Mouse (Mus musculus): Measurements from ENCODE around the gene Slfn14. TPM values are rescaled to one million over a fixed set of nuclear protein-coding genes. Genes with fewer than 3 reads are reported as not detected.
"Not testable (repeated sequence)": the region's sequence is repeated elsewhere in the genome, so short reads cannot be mapped to it uniquely, and the experiment has no call there.

Slfn14 gene
- total RNA-seq, 2 experiments from 2014 or later: not detected

DNA sequence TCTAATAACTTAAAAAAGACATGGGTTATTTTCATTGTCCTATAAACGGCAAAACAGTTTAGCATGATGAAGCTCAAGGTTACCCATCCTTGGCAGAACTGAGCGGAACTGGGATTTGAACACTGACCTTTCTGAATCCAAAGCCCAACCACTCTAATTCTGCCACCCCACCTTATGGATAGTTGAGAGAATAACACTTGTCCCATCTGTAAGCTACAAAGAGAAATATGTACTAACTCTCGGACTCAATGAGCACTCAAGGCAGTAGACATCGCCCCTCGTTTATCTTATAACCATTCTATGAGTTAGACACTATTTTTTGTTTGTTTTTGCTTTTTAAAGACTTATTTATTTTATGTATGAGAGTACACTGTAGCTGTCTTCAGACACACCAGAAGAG is 2.5 kb upstream of the Slfn14 start:
- DNase-seq (ENCODE audit: extremely low spot score in 1 of 2, low spot score in 1 of 2): no peak

DNA sequence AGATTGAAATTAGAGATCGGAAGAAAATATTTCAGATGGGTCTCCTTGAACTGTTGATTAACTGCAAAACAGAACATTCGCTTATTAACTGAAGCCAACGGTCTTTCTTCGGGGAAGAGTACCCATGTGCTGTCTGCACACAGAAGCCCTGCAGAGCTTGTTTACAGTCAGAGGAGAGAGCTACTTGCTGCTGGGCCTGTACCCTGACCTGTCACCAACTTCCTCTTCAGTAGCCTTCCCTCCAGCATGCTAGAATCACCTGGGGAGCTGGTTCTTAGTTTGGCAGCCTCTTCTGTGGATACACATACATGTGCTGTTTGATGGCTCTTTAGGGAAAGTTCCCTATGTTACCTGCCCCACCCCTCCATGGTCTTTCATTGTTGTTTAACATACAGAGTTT is 899 bp downstream of the Slfn14 start:
- DNase-seq (ENCODE audit: extremely low spot score in 1 of 2, low spot score in 1 of 2): no peak

DNA sequence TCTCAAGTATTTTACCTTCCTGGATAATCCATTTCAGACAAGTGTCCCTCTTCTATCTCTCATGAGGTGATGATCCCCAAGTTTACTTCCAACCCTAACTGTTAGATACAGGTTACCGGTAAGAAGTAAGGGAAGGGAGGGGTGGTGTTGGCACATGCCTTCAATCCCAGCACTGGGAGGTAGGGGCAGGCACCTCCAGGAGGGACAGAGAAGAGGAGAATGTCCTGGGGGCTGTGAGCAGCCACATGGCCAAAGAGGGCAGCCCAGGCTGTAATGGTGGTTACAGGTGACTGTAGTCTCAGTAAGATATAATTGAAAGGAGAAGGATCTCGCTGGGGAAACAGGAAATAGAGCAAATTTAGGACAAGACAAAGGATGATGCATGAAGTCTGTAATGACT is 4.4 kb downstream of the Slfn14 start:
- DNase-seq (ENCODE audit: extremely low spot score in 1 of 2, low spot score in 1 of 2): no peak

DNA sequence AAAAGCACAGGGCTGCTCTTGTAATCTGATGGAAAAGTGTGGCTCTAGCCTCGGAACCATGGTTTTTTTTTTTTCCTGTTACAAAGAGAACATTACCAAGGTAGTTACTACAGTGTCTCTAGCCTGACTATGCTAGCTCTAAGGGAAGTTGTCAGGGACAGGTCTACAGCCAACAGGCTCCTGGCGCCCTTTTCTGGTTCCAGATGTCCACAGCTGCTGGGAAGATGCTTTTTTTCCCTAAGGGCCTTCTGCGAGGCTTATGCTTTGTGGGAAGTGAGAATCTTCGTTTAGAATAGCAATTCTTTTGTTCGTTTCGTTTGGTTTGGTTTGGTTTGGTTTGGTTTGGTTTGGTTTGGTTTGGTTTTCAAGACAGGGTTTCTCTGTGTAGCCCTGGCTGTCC is 6.8 kb downstream of the Slfn14 start:
- DNase-seq (ENCODE audit: extremely low spot score in 1 of 2, low spot score in 1 of 2): no peak

DNA sequence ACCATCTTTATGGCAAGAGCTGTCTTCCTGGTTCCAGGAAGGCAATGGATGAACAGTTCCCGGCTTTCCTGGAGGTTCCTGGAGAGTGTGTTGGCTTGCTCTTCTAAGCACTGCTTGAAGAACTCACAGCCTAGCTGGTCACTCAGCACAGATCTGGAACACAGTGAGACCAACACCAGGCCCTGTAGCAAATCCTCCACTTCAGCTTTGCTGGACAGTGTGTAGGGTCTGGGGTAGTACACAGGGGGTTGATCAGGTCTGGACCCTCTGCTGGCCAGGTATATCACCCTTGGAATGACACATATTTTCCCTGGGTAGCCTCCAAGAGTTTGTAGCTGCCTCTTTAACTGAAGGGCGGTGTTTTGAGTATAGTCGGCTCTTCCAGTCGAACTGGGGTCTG is 7.5 kb downstream of the Slfn14 start:
- DNase-seq (ENCODE audit: extremely low spot score in 1 of 2, low spot score in 1 of 2): no peak

DNA sequence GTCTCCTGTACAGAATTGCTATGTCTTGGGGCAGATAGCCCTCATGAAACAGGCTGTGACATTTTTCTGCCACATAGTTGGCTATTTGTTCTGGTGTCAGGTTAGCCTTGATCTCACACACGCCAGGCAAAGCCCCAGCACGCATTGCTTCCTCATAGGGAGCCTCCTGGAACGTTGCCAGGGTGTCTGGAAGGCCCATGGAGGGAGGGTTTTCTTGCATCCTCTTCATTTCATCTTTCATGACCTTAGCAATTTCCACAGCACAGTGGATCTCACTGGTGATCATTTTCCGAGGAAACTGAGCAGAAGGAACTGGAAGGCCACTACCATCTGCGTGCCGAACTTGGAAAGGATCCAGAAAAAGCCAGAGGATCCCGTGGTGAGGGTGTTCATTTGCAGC is 10.3 kb downstream of the Slfn14 start:
- no peak for DNase-seq (ENCODE audit: extremely low spot score in 1 of 2, low spot score in 1 of 2)

DNA sequence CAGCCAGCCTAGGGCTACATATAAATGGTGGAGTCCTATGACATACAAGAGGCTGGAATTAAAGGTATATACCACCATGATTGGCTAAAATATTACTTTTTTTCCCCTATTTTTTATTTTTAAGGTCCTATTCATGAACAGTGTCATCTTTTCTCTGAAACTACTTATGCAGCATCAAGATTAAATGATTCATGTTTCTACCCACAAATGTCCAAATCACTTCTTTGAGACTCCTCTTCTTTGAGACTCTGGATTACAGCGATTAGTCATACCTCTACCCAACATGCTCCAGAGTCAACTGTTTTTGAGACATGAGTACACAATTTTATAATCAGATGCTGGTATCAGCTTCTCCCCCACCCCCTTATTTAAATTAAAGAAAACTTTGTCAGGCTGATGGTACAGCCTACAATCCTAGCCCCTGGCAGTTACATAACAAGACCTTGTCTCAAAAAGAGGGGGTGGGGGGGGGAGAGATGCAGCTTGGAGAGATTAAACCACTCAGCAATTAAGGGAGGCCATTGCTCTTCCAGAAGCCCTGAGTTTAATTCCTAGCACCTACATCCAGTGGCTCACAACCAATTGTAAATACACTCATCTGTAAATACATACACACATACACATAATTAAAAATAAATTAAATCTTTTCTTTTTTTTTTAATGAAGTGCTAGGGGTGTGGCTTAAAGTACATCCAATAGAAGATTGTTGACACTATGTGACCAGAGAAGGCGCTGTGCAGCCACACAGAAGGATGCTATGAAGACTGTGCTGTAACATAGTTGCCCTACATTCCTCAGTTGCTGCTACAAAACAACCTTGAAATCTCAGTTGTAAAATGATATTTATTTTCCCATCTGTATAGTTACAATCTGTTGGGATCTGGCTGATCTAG is 14.3 kb downstream of the Slfn14 start:
- no peak for DNase-seq (ENCODE audit: extremely low spot score in 1 of 2, low spot score in 1 of 2)

DNA sequence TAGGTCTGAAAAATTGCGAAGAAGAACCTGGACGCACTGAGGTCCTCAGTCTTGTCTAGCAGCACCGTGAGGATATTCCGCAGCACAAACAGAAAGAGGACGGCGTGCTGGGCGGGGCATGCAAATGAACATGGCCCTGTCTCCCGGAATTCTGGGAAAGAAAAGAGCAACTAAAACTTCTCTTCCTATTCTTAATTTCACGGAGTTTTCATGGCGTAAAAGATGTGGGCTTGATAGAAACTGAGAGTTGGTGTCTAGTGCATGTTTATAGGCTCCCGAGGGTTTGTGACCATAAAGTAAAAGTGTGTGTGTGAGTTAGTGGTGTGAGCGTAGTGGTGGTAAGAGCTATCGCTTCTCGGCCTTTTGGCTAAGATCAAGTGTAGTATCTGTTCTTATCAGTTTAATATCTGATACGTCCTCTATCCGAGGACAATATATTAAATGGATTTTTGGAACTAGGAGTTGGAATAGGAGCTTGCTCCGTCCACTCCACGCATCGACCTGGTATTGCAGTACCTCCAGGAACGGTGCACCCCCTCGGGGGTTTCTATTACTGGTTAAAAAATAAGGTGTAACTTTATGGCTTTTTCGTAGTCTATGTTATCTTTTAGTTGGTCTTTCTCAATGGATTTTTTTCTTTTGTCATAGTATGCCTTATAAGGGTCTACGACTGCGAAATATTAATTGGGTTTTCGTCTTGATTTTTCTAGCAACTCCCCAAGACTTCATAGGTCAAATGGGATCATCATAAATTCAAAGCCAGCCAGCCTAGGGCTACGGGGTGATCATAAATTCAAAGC is 15.2 kb downstream of the Slfn14 start:
- peak; percentile 59 to 61 for DNase-seq (ENCODE audit: extremely low spot score in 1 of 2, low spot score in 1 of 2)

DNA sequence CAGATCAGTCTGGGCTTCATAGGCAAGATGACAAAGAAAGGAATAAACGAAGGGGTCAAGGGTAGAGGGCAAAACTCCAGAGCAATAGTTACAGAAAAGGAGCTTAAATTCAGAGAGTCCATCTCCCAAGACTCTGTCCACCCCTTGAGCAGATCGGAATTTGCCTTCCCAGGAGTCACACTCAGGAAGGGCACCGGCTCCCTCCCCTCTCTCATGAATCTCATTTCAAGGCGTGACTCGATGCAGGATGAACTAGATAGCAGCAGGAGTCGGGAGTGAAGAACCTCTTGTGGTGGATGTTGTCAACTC is 15.7 kb downstream of the Slfn14 start:
- no peak for DNase-seq (ENCODE audit: extremely low spot score in 1 of 2, low spot score in 1 of 2)

DNA sequence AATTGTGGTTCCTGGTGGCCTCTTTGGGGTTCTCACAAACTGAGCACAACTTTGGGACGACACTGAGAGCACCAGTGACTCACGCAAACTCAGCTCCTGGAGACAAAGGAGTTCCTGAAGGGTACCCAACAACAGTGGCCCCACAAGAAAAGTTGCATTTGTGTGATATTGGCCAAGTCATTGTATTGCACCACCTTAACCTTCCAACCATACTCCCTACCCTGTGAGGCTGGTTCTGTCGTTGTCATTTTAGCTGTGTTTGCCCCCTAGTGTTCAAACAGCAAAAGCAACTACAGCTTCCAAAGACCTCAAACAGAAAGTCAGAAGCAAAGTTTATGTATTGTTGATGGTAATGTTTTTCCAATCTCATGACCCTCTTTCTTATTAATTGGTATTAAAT is 23.4 kb downstream of the Slfn14 start:
- DNase-seq (ENCODE audit: extremely low spot score in 1 of 2, low spot score in 1 of 2): no peak

DNA sequence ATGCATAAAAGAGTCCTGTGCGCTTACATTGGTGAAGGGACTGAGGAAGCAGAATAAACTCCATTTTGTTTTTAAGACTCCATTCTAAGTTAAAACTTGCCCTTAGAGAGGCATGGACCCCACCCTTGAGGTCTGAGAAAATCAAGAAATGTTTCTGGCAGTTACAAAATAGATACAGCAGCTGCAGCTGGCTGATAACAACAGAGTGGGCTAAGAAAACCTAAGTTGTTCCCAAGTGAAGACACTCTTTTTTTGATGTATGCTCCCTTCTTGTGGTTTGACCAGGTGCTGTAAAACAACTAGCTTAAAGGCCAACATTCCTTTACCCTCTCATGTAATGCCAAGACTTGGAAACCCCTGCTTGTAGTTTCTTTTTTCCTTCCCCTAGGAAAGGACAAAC is 23.9 kb downstream of the Slfn14 start:
- DNase-seq (ENCODE audit: extremely low spot score in 1 of 2, low spot score in 1 of 2): no peak

DNA sequence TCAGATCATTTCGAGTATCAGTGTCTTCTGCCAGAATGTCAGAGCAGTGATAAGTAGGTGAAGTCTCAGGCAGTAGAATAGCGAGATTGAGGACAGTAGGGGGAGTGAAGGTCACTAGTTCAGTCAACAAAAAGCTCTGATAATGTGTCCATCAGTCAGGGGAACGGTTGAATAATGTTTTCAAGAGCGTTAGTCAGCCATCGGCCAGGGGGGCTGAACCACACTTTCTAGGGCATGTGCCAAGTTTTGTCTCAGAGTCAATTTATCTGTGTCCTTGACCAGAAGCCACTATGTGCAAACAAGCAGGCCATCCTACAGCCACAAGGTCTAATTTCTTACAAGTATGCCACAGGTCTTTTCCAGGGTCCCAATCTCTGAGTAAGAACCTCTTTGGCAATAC is 29.3 kb downstream of the Slfn14 start:
- DNase-seq (ENCODE audit: extremely low spot score in 1 of 2, low spot score in 1 of 2): not testable (repeated sequence)

DNA sequence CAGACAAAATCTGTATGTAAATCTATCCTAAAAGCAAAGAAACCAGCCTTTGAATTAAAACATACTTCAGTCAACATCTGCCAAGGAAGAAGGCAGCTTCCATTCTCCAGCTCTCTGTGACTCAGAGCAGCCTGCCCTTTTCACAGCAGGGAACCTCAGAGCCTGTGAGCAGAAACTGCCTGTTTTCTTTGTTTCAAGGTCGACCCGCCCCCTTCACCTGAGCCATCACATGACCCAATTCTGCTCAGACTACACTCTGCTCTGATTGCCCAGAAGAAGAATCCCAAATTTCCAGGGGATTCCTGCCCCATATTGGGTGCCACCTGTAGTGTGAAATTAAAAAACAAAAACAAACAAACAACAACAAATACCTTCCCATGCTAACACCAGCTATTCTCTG is 46.7 kb downstream of the Slfn14 start:
- no peak for DNase-seq (ENCODE audit: extremely low spot score in 1 of 2, low spot score in 1 of 2)

DNA sequence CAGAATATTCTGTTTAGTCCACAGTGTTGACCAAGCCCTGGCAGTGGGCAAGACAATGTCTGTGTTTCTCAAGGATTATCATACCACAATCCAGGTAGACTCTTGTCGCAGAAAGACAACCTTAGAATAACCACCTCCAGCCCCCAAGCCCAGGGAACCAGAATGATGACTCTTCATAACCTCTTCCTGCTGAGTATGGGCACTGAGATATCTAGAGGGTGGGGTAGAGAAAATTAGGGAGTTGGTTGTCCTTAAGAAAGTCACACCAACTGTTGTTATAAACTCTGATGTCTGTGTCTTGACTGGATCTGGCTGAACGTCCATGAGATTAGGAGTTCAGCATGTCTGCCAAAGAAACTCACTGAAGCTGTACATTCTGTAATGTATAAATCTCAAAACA is 48.1 kb downstream of the Slfn14 start:
- DNase-seq (ENCODE audit: extremely low spot score in 1 of 2, low spot score in 1 of 2): no peak

DNA sequence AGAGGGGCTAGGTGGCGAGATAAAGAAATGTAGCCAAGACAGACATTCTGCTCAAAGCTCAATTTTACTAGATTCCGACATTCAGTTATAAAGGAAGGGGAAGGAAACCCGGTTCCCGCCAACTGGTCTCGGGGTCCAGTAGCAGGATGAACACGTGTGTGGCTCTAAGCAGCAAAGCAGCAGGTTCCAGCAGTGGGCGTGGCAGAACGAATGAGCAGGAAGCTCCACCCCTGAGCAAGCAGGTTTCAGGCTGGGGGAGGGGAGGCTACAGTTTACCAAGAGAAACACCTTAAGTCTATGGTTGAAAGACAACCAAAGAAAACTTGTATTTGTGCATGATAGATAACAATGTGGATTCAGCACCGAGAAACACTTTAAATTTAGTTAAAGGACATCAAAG is 49.1 kb downstream of the Slfn14 start:
- DNase-seq (ENCODE audit: extremely low spot score in 1 of 2, low spot score in 1 of 2): not testable (repeated sequence)

DNA sequence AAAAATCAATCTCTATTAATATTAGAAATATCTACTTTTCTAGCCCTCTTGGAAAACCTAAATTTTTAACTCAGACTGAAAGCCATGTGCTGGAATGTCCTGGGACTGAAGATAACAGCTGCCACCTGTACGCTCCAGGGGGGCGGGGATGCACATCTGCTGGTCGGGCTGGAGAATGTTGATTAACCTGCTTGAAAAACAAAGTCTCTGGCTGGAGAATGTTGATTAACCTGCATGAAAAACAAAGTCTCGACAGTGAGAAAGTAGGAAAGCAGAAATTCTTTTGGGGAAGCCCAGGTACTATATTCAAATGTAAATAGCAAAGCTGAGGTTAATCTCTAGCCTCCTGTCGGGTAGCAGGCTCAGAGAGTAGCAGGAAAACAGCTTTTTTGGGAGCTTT is 52.9 kb downstream of the Slfn14 start:
- not testable (repeated sequence) for DNase-seq (ENCODE audit: extremely low spot score in 1 of 2, low spot score in 1 of 2)

DNA sequence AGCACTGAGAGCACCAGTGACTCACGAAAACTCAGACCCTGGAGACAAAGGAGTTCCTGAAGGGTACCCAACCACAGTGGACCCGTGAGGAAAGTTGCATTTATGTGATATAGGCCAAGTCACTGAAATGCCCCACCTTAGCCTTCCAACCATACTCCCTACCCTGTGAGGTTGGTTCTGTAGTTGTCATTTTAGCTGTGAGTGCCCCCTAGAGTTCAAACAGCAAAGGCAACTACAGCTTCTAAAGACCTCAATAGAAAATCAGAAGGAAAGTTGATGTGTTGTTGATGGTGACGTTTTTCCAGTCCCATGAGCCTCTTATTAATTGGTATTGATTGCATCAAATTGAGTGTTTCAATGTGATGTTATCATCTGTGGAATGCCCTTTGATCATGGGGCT is 55.6 kb downstream of the Slfn14 start:
- DNase-seq (ENCODE audit: extremely low spot score in 1 of 2, low spot score in 1 of 2): no peak

DNA sequence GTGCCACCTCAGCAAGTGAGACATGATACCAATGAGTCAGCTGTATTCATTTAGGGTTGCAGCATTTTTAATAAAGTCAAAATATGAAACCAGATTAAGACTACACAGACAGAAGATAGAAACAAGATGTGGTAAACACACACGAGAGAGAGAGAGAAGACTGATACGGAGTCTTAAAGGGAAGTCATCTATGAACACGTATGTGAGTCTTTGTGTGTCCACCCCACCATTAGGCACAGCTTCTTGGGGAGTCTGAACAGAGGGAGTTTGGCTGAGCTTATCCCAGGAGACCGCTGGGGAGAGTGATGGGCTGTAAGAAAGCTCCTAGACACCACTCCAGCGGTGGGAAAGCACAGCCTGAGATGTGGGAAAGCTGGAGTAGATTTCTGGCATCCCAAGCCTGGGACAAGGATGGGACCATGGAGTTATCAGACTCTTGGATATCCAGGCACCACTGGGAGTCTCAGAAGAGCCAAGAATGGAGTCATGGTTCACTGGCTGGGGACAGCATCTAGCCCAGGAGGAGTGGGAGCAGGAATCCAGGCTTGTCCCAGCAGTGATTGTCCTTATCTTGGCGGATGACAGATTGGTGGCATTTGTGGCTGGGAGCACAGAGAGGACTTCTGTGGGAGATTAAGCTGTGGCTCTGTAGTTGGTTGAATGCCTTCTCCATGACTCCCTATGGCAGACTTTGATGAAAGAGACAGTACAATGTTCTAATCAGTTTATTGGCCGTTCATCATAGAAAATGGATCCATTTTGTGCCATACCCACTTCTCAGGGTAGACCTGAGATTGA is 58.4 kb downstream of the Slfn14 start:
- DNase-seq (ENCODE audit: extremely low spot score in 1 of 2, low spot score in 1 of 2): no peak

DNA sequence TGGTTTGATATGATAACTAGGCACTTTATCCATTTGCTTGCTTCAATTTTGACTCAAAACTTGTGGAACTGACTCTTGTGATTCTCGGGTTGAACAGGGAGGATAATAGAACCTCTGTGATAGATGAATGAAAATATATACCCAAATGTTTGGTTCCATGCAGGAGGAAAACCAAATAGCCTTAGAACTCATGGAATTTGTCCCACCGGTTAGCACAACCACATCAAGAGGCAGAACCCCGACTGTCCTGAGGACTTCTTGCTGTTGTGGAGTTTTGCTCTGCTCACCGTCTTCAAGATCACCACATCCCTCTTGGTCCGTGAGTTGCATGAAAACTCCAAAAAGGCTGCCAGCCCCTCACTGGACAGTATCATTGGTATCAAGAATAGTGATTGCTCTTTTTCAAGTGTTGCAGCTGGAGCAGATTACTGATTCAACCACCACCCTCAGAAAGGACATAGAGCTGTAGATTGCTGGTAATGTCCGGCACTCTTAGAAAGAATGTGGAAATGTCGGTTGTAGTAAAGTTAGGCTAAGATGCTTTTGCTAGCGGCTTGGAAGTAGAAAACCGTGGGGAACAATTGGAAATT is 61.1 kb downstream of the Slfn14 start:
- no peak for DNase-seq (ENCODE audit: extremely low spot score in 1 of 2, low spot score in 1 of 2)
